Mouse (Mus musculus) hindbrain, embryonic 11.5 days (tissue): ENCODE data around the gene Nubp1. TPM values are rescaled to one million over a fixed set of nuclear protein-coding genes. Genes with fewer than 3 reads are reported as not detected.

ENCODE experiments used
- ATAC-seq: fragments of 200-750 bp; cut with Nextera tagmentation; 2 replicates; pipeline ENCODE4 v1.8.0; 2017; ENCODE audit warnings: mild to moderate bottlenecking, moderate TSS enrichment, moderate library complexity; ENCODE audit not compliant: low FRiP score
- DNase-seq: peaks from one replicate; pipeline ENCODE4 v3.0.0-alpha.2; 2015; ENCODE audit warnings: low spot score
- H3K27ac ChIP-seq: fragments of 300-500 bp; sonication (generic); 2 replicates; pipeline ENCODE4 v1.5.1; 2014; ENCODE audit warnings: mild to moderate bottlenecking, low read depth, low read length
- H3K27me3 ChIP-seq: fragments of 300-500 bp; sonication (generic); 2 replicates; pipeline ENCODE4 v1.6.1; 2014; ENCODE audit warnings: mild to moderate bottlenecking, low read length, moderate library complexity, mixed read lengths; ENCODE audit not compliant: control insufficient read depth, insufficient read depth
- H3K36me3 ChIP-seq: fragments of 300-500 bp; sonication (generic); 2 replicates; pipeline ENCODE4 v1.6.1; 2014; ENCODE audit warnings: mild to moderate bottlenecking, low read length, moderate library complexity, mixed read lengths; ENCODE audit not compliant: control insufficient read depth, insufficient read depth
- H3K4me1 ChIP-seq: fragments of 300-500 bp; sonication (generic); replicated peaks from 2 replicates; pipeline ENCODE4 v1.6.1; 2014; ENCODE audit warnings: low read length, mixed read lengths; ENCODE audit not compliant: control insufficient read depth, insufficient read depth
- H3K4me2 ChIP-seq: fragments of 300-500 bp; sonication (generic); replicated peaks from 2 replicates; pipeline ENCODE4 v1.6.1; 2014; ENCODE audit warnings: mild to moderate bottlenecking, low read depth, low read length
- H3K4me3 ChIP-seq: fragments of 300-500 bp; sonication (generic); 2 replicates; pipeline ENCODE4 v1.5.1; 2014; ENCODE audit warnings: low read depth, low read length
- H3K9ac ChIP-seq: fragments of 300-500 bp; sonication (generic); 2 replicates; pipeline ENCODE4 v1.6.1; 2014; ENCODE audit warnings: low read depth, low read length
- H3K9me3 ChIP-seq: fragments of 300-500 bp; sonication (generic); 2 replicates; pipeline ENCODE4 v1.6.1; 2016; ENCODE audit warnings: low read length; ENCODE audit not compliant: control insufficient read depth
- WGBS: fragments of 180-500 bp; shearing (Covaris S2); extraction: QIAGEN DNeasy Blood & Tissue Kit; methylation state at CpG from one replicate; pipeline ENCODE4 v1.1.7; 2014; 5-methylcytosine and 5-hydroxymethylcytosine counted together
- polyA plus RNA-seq: library from polyadenylated mRNA; unstranded; fragments of >200 nt; fragmentation: Nextera tagmentation; extraction: Ambion mirVana; gene quantifications from 2 replicates; pipeline ENCODE4 v1.2.1, GENCODE M21; 2014

The Nubp1 gene
- 58.5 and 66.2 TPM in 2 replicates for polyA plus RNA-seq

DNA sequence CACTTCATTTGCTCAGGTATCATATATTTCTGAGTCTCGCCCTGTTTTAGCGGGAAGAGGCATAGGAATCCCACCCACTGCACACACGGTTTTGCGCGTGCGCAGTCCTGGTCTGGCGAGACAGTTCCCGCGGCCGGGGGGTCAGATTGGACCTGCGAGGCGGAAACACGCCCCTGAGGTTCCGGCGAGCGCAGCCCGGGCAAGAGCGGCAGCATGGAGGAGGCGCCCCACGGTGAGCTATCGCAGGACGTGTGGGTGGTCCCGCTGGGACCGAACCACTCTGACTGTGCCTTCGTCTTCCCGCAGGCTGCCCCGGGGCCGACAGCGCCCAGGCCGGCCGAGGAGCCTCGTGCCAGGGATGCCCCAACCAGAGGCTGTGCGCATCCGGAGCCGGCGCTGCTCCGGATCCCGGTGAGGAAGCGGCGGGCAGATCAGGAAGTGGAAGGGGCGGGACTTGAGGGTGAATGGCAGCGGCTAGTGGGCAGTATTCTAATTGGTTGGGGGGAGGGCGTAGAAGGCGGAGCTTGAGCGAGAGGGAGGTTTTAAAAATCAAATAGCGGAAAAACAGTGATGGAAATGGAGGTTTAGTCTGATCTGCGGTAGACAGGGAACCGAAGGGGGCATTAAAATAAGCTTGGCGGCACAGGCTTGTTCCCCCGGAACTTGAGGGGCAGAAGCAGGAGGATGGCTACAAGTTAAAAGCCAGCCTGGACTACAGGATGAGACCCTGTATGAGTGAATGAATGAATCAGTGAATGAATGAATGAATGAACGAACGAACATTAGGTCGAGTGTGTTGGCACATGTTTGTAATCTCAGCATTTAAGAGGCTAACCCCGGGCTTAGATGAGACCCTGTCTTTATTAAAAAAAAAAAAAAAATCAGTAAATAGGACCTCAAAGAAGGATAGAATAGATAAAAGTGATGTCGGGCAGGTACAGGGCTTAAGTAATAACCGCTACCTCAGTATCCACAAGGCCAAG lies at the start of gene Nubp1:
Nubp1 (plus strand) TSS at position 185 of the 983 bp plus-strand sequence.
- H3K4me1 ChIP-seq: no peaks in the 10 kb centered on the region
- peak within 1 kb of the TSS; percentile 65 for H3K4me3 ChIP-seq
- WGBS: 3% methylated on average over 56 of the region's 56 CpGs
- H3K9me3 ChIP-seq: no peaks in the 10 kb centered on the region
- peaks cover 11% of the 10 kb centered on the region; the same call in 1 of the 2 replicates for H3K36me3 ChIP-seq
- H3K9ac ChIP-seq: peak within 1 kb of the TSS; percentile 83
- H3K27me3 ChIP-seq: no peaks in the 10 kb centered on the region
- ATAC-seq: peak; percentile 97
- DNase-seq: peak; percentile 97
- peak within 1 kb of the TSS; percentile 58 for H3K4me2 ChIP-seq
- peak within 1 kb of the TSS; percentile 89 for H3K27ac ChIP-seq

DNA sequence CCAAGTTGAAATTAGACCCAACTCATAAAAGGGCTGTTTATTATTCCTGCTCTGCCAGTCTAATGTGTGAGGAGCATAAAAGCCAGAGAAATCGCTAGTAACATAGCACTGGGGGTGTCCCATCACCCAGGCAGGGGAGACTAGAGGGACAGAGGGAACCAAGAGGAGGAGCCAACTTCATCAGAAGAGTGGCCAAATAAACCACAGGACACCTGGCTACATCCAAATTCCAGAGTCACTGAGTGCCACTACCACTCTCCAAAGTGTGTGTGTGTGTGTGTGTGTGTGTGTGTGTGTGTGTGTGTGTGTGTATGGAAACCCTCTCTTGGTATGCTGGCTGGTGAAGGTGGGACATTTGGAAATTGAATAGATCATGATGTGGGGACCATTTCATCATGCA lies 48.7 kb upstream of the Nubp1 start:
- no peak overlapping the region for H3K4me3 ChIP-seq
- 69% methylated on average over 1 of the region's 1 CpGs for WGBS
- no peaks in the 10 kb centered on the region for H3K4me1 ChIP-seq
- H3K9me3 ChIP-seq: no peaks in the 10 kb centered on the region
- H3K27me3 ChIP-seq: no peaks in the 10 kb centered on the region
- no peak overlapping the region for H3K9ac ChIP-seq
- no peak overlapping the region for H3K4me2 ChIP-seq
- H3K27ac ChIP-seq: no peak overlapping the region
- H3K36me3 ChIP-seq: no peaks in the 10 kb centered on the region
- DNase-seq (no peak), ATAC-seq (no peak)

DNA sequence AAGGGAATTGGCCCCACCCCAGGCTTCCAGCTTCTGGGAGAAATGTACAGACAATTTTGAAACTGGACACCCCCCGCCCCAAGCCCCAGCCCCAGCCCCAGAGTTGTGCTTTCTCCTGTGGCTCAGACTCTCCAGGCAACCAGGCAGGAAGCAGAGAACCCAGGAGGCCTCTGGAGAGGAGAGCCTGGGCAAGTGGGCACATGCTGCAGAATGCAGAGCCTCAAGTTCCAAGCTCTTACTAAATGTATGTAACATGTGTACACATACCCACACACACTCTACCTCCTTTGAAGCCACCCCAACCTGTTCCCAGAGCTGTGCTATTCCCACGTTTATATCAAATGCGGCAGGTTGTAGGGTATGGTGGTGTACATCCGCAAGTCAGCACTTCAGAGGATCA lies 46.0 kb upstream of the Nubp1 start:
- H3K9ac ChIP-seq: no peak overlapping the region
- no peak overlapping the region for H3K4me2 ChIP-seq
- DNase-seq (no peak), ATAC-seq (no peak)
- 82% methylated on average over 4 of the region's 4 CpGs for WGBS
- H3K9me3 ChIP-seq: no peaks in the 10 kb centered on the region
- no peaks in the 10 kb centered on the region for H3K27me3 ChIP-seq
- no peaks in the 10 kb centered on the region for H3K36me3 ChIP-seq
- no peak overlapping the region for H3K4me3 ChIP-seq
- H3K27ac ChIP-seq: no peak overlapping the region
- H3K4me1 ChIP-seq: no peaks in the 10 kb centered on the region

DNA sequence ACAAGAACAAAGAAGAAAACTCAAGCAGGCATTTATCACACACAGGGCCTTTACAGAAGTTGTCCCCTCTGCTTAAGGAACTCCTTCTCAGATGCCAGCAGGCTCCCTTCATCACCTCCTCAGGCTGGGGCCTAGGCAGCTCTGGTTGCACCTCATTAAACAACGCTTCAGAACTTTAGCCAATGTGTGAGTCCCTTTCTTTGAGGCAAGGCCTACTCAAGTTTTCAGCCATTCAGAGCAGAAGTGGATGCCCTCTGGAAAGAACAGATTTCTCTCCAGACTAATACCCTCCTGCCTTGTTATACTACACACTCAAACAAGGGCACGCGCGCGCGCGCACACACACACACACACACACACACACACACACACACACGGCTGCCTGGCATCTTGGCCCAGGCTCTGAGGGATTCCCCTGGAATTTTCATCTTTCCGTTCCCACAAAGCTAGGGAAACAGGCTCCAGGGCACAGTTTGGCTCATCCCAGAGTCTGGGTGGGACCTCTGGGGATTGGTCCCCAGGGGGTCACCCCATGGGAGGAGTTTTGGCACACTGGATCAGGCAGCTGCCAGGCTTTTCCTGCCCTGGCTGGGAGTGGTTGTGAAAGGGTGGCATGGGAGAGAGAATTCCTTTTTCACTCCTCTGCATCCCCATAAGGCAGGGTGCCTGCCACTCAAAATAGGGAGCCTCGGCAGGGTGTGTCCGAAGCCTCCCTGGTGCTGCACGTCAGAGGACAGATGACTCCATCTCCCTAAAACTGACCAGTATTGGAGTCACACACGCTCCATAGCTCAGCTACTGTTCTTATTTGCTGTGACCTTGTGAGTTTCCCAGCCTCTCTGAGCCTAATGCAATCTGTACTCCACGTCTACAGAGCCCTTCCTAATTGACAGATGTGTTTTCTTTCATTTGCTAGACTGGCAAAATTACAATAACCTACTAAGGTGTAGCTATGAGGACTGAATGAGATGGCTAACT lies 45.2 kb upstream of the Nubp1 start:
- 78% methylated on average over 14 of the region's 14 CpGs for WGBS
- H3K4me3 ChIP-seq: no peak overlapping the region
- H3K27ac ChIP-seq: no peak overlapping the region
- H3K4me2 ChIP-seq: no peak overlapping the region
- no peaks in the 10 kb centered on the region for H3K4me1 ChIP-seq
- H3K36me3 ChIP-seq: no peaks in the 10 kb centered on the region
- no peaks in the 10 kb centered on the region for H3K9me3 ChIP-seq
- no peaks in the 10 kb centered on the region for H3K27me3 ChIP-seq
- no peak overlapping the region for H3K9ac ChIP-seq
- ATAC-seq: no peak
- no peak for DNase-seq

DNA sequence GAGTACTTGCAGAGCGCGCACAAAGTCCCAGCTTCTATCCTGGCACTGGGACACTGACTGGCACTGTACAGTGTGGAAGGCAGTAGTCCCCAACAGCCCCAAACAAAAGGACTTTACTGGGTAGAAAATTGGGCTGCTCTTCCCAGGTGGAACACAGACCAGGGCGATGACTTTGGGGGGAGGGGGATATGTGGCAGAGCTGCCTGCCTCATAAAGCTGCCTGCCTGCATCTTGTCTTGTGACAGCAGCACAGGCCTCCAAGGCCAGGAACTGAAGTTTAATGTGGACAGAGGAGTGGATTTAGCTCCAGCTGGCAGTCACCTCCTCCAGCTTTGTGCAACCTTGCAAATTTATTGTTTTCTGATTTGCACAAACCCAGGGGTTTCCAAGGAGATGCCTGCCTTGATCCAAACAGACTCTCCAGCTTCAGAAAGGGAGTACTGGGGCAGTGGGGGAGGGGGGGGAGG lies 42.2 kb upstream of the Nubp1 start:
- Histone ChIP-seq H3K4me2 (no peak overlapping the region), H3K36me3 (no peaks in the 10 kb centered on the region), H3K4me3 (no peak overlapping the region), H3K4me1 (peaks cover 3% of the 10 kb centered on the region; the same call in 1 of the 2 replicates), H3K27me3 (no peaks in the 10 kb centered on the region), H3K9ac (no peak overlapping the region), H3K27ac (no peak overlapping the region), H3K9me3 (no peaks in the 10 kb centered on the region)
- ATAC-seq (no peak), DNase-seq (no peak)
- WGBS: 69% methylated on average over 3 of the region's 3 CpGs

DNA sequence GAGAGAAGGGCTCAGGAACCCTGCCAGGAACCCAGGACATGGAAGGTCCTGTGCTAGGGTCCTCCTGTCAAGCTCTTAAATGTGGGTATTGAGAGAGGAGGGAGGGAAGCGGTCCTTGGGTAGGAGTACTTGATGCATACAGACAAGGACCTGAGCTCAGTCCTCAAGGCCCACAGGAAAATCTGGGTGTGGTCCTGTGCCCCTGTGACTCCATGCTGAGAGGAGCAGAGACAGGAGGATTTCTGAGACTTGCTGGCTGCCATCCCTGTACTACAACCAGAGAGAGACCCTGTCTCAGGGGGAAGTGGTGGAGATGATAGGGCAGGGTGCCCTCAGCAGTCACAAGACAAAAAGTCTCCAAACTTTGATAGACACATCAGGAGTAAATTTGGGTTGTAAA lies 41.8 kb upstream of the Nubp1 start:
- Histone ChIP-seq H3K9me3 (no peaks in the 10 kb centered on the region), H3K4me2 (no peak overlapping the region), H3K4me3 (no peak overlapping the region), H3K27ac (no peak overlapping the region), H3K27me3 (no peaks in the 10 kb centered on the region), H3K9ac (no peak overlapping the region), H3K36me3 (no peaks in the 10 kb centered on the region), H3K4me1 (peaks cover 3% of the 10 kb centered on the region; the same call in 1 of the 2 replicates)
- 91% methylated on average over 1 of the region's 1 CpGs for whole genome bisulfite sequencing
- ATAC-seq (no peak), DNase-seq (no peak)

DNA sequence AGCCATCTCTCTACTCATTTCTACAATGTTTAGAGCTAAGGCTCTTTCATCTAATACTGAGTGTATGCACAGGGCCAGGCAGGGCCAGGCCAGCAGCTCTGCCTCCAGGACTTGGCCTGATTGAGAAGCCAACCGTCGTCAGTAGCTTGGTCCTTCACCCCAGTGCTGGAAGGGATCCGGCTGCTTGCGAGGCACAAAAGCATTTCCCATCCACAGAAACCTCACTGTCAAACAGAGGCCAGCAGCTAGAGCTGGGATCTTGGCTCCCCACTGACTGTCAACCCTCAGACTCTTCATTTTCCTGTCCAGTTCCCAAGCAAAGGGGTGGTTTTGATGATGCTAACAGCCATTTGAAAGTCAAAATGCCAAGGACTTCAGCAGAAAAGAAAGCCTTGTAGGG lies 39.4 kb upstream of the Nubp1 start:
- Histone ChIP-seq H3K4me1 (peaks cover 3% of the 10 kb centered on the region; the same call in 1 of the 2 replicates), H3K27ac (no peak overlapping the region), H3K9ac (no peak overlapping the region), H3K9me3 (no peaks in the 10 kb centered on the region), H3K4me2 (no peak overlapping the region), H3K4me3 (no peak overlapping the region), H3K36me3 (no peaks in the 10 kb centered on the region), H3K27me3 (no peaks in the 10 kb centered on the region)
- DNase-seq: no peak
- WGBS: 84% methylated on average over 4 of the region's 4 CpGs
- ATAC-seq: no peak

DNA sequence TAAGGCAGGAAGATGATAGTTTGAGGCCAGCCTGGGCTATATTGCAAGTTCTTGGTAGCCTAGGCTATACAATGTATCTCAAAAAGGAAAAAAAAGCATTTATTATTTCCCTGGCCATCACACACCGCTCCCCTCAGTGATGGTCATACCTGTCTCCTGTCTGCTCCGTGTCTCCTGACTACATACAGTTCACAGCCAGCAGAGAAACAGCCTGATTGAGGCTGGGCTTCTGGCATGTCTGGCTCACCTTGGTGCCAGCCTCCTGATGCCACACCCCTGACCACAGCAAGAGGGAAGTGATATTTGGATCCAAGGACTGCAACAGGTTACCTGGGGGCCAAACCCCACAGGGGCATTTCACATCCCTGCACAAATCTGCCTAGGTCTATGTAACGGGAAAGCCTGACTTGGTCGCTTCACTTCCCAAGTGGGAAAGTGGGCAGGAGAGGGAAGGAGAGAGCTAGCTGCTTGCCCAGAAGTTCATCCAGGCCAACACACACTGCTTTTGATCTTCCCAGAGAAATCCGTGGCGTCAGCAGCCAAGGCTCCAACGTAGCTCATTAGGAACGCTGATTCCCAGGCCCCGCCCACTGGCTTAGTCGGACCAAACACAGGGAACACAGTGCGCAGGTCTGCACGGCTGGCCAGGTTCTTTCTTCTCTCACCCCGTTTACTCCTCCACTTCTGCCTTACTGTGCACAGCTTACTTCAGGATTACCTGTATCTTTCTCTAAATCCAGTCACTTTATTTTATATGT lies 37.3 kb upstream of the Nubp1 start:
- whole genome bisulfite sequencing: 30% methylated on average over 13 of the region's 13 CpGs
- no peaks in the 10 kb centered on the region for H3K9me3 ChIP-seq

More for the DNA sequence above, 37.3 kb upstream of the Nubp1 start:
- peak; percentile 72 for DNase-seq
- Histone ChIP-seq H3K27me3 (no peaks in the 10 kb centered on the region), H3K27ac (no peak overlapping the region), H3K9ac (peak overlapping the region; percentile 20; the same call in 1 of the 2 replicates), H3K36me3 (no peaks in the 10 kb centered on the region), H3K4me2 (peak overlapping the region; percentile 22), H3K4me3 (no peak overlapping the region), H3K4me1 (peaks cover 3% of the 10 kb centered on the region; the same call in 1 of the 2 replicates)
- peak; percentile 73; the same call in 1 of the 2 replicates for ATAC-seq
